Mouse (Mus musculus): ENCODE data around the gene Hsd17b6. TPM values are rescaled to one million over a fixed set of nuclear protein-coding genes. Genes with fewer than 3 reads are reported as not detected.
A peak's percentile ranks its signal among the peaks of the same experiment; 100 is the strongest.
"Not testable (repeated sequence)": the region's sequence is repeated elsewhere in the genome, so short reads cannot be mapped to it uniquely, and the experiment has no call there.

Hsd17b6 gene
- not detected in 2 replicates for polyA plus RNA-seq (2014; fragmentation: Nextera tagmentation; extraction: Ambion mirVana)

GRCm38 (mm10) chr10:128007446-128007845 lies at the start of gene Hsd17b6:
Gene Hsd17b6, minus strand, starts transcription at chr10:128007611.
- Histone ChIP-seq H3K4me2 (no peak within 1 kb of the TSS), H3K27ac (ENCODE audit: low read depth) (no peak within 1 kb of the TSS), H3K36me3 (ENCODE audit: insufficient read depth) (no peaks in the 10 kb centered on the region), H3K9ac (no peak within 1 kb of the TSS), H3K4me1 (ENCODE audit: insufficient read depth) (no peaks in the 10 kb centered on the region), H3K27me3 (ENCODE audit: insufficient read depth, low read length) (no peaks in the 10 kb centered on the region), H3K4me3 (ENCODE audit: low read depth, low read length) (no peak within 1 kb of the TSS), H3K9me3 (ENCODE audit: low read depth, low read length) (no peaks in the 10 kb centered on the region)
- WGBS = 83% methylated on average over 1 of the region's 1 CpGs
- DNase-seq = no peak
- TF ChIP-seq CTCF (IDR thresholded peaks at IDR 0.05; ENCODE audit: low read depth) = no peak
- ATAC-seq (ENCODE audit: insufficient read depth) = no peak

GRCm38 (mm10) chr10:128053001-128053400 lies 45.6 kb upstream of the Hsd17b6 start:
- no peak overlapping the region for H3K4me3 ChIP-seq (ENCODE audit: low read depth, low read length)
- WGBS = 91% methylated on average over 8 of the region's 8 CpGs

GRCm38 (mm10) chr10:128052136-128052535 lies 44.7 kb upstream of the Hsd17b6 start:
- ATAC-seq (ENCODE audit: insufficient read depth) = not testable (repeated sequence)

More at GRCm38 (mm10) chr10:128053001-128053400, 45.6 kb upstream of the Hsd17b6 start:
- Histone ChIP-seq H3K36me3 (ENCODE audit: insufficient read depth) (peaks cover 35% of the 10 kb centered on the region), H3K9ac (no peak overlapping the region), H3K27me3 (ENCODE audit: insufficient read depth, low read length) (no peaks in the 10 kb centered on the region), H3K27ac (ENCODE audit: low read depth) (no peak overlapping the region), H3K4me1 (ENCODE audit: insufficient read depth) (peaks cover 4% of the 10 kb centered on the region; the same call in 1 of the 2 replicates), H3K9me3 (ENCODE audit: low read depth, low read length) (no peaks in the 10 kb centered on the region), H3K4me2 (no peak overlapping the region)
- ATAC-seq (ENCODE audit: insufficient read depth) (no peak), DNase-seq (no peak)
- TF ChIP-seq CTCF (IDR thresholded peaks at IDR 0.05; ENCODE audit: low read depth) = no peak

GRCm38 (mm10) chr10:128051589-128051988 lies 44.2 kb upstream of the Hsd17b6 start:
- H3K9me3 ChIP-seq (ENCODE audit: low read depth, low read length) = no peaks in the 10 kb centered on the region
- no peak for DNase-seq
- no peak for TF ChIP-seq CTCF (IDR thresholded peaks at IDR 0.05; ENCODE audit: low read depth)
- H3K36me3 ChIP-seq (ENCODE audit: insufficient read depth) = peaks cover 48% of the 10 kb centered on the region
- no peaks in the 10 kb centered on the region for H3K27me3 ChIP-seq (ENCODE audit: insufficient read depth, low read length)
- H3K4me3 ChIP-seq (ENCODE audit: low read depth, low read length) = no peak overlapping the region
- no peaks in the 10 kb centered on the region for H3K4me1 ChIP-seq (ENCODE audit: insufficient read depth)
- no peak for ATAC-seq (ENCODE audit: insufficient read depth)
- H3K27ac ChIP-seq (ENCODE audit: low read depth) = no peak overlapping the region
- 94% methylated on average over 5 of the region's 5 CpGs for WGBS
- H3K4me2 ChIP-seq = no peak overlapping the region
- no peak overlapping the region for H3K9ac ChIP-seq

More at GRCm38 (mm10) chr10:128052136-128052535, 44.7 kb upstream of the Hsd17b6 start:
- 100% methylated on average over 1 of the region's 2 CpGs for WGBS
- not testable (repeated sequence) for H3K9ac ChIP-seq; H3K27me3 ChIP-seq (ENCODE audit: insufficient read depth, low read length); H3K27ac ChIP-seq (ENCODE audit: low read depth); H3K4me2 ChIP-seq; H3K4me1 ChIP-seq (ENCODE audit: insufficient read depth); H3K9me3 ChIP-seq (ENCODE audit: low read depth, low read length); H3K4me3 ChIP-seq (ENCODE audit: low read depth, low read length); DNase-seq
- peaks cover 44% of the 10 kb centered on the region for H3K36me3 ChIP-seq (ENCODE audit: insufficient read depth)

- H3K27me3 ChIP-seq (ENCODE audit: insufficient read depth, low read length) = no peaks in the 10 kb centered on the region
- H3K9me3 ChIP-seq (ENCODE audit: low read depth, low read length) = no peaks in the 10 kb centered on the region
- H3K9ac ChIP-seq = no peak overlapping the region
- DNase-seq (no peak), ATAC-seq (ENCODE audit: insufficient read depth) (0 out of 2 replicates have a peak, but pooled peaks have one; percentile 6)
- H3K36me3 ChIP-seq (ENCODE audit: insufficient read depth) = peaks cover 60% of the 10 kb centered on the region
- no peak overlapping the region for H3K4me3 ChIP-seq (ENCODE audit: low read depth, low read length)
- no peak for TF ChIP-seq CTCF (IDR thresholded peaks at IDR 0.05; ENCODE audit: low read depth)
- no peak overlapping the region for H3K4me2 ChIP-seq
- no peaks in the 10 kb centered on the region for H3K4me1 ChIP-seq (ENCODE audit: insufficient read depth)
- WGBS = 88% methylated on average over 2 of the region's 2 CpGs
- H3K27ac ChIP-seq (ENCODE audit: low read depth) = no peak overlapping the region
Measured at GRCm38 (mm10) chr10:128050355-128050754, 42.9 kb upstream of the Hsd17b6 start.

GRCm38 (mm10) chr10:128049741-128050140 lies 42.3 kb upstream of the Hsd17b6 start:
- Histone ChIP-seq H3K36me3 (ENCODE audit: insufficient read depth) (peaks cover 66% of the 10 kb centered on the region), H3K9ac (no peak overlapping the region), H3K27ac (ENCODE audit: low read depth) (no peak overlapping the region), H3K4me1 (ENCODE audit: insufficient read depth) (no peaks in the 10 kb centered on the region), H3K9me3 (ENCODE audit: low read depth, low read length) (no peaks in the 10 kb centered on the region), H3K4me3 (ENCODE audit: low read depth, low read length) (no peak overlapping the region), H3K27me3 (ENCODE audit: insufficient read depth, low read length) (no peaks in the 10 kb centered on the region), H3K4me2 (no peak overlapping the region)
- TF ChIP-seq CTCF (IDR thresholded peaks at IDR 0.05; ENCODE audit: low read depth) = no peak
- 100% methylated on average over 2 of the region's 2 CpGs for WGBS
- DNase-seq = no peak
- no peak for ATAC-seq (ENCODE audit: insufficient read depth)

GRCm38 (mm10) chr10:128048157-128048556 lies 40.7 kb upstream of the Hsd17b6 start:
- H3K4me1 ChIP-seq (ENCODE audit: insufficient read depth) = no peaks in the 10 kb centered on the region
- DNase-seq (no peak), ATAC-seq (ENCODE audit: insufficient read depth) (no peak)
- no peaks in the 10 kb centered on the region for H3K9me3 ChIP-seq (ENCODE audit: low read depth, low read length)
- WGBS = 94% methylated on average over 8 of the region's 8 CpGs
- H3K4me3 ChIP-seq (ENCODE audit: low read depth, low read length) = no peak overlapping the region
- H3K36me3 ChIP-seq (ENCODE audit: insufficient read depth) = peaks cover 82% of the 10 kb centered on the region
- no peak overlapping the region for H3K4me2 ChIP-seq
- TF ChIP-seq CTCF (IDR thresholded peaks at IDR 0.05; ENCODE audit: low read depth) = no peak
- no peaks in the 10 kb centered on the region for H3K27me3 ChIP-seq (ENCODE audit: insufficient read depth, low read length)
- no peak overlapping the region for H3K27ac ChIP-seq (ENCODE audit: low read depth)
- H3K9ac ChIP-seq = no peak overlapping the region

All from lung, embryonic 14.5 days (tissue).